ENCODE assay signal across 29 mouse cellular contexts in the genomic region with DNA sequence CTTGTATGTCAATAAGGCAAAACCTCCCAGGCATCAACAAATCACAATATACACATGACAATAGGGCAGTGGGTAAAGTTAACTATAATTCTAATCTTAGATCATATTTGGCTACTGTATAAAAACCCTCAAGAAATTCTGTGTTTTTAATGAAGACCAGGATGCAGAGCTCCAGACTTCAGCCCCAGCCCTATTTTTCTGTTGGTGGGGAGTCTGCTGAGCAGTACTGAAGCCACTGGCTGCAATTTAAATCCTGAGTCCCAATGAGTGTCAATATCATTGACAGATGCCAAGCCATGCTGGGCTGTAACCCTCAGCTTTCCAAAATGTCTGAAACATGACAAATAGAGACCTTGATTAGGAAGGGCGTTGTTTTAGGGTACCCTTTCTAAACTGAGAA.
DNase-seq lines count a peak whose midpoint lies in the region; ATAC-seq and TF ChIP-seq lines count a peak whose summit lies in the region.
"Had no signal": no experiment of that assay in that cellular context is flagged by ENCODE, and none has a peak within 500 bp of the region (broad histone marks: within the 10 kb centered on the region; RNA-seq: fewer than 3 reads in every experiment).

No protein-coding gene starts in this region.

- no peaks in the 10 kb centered on the region for H3K27me3 ChIP-seq in embryonic facial prominence, embryonic 11.5 days (ENCODE audit: control insufficient read depth, insufficient read depth, low read length)
- H3K27me3 ChIP-seq in embryonic facial prominence, embryonic 10.5 days (replicated peaks; ENCODE audit: low read depth, poor library complexity, severe bottlenecking) = no peaks in the 10 kb centered on the region
- no peaks in the 10 kb centered on the region for H3K27me3 ChIP-seq in limb, embryonic 14.5 days (ENCODE audit: control insufficient read depth, insufficient read depth, low read length)
- no peaks in the 10 kb centered on the region for H3K27me3 ChIP-seq in limb, embryonic 10.5 days (ENCODE audit: low read depth, poor library complexity, severe bottlenecking)
- no peaks in the 10 kb centered on the region for H3K27me3 ChIP-seq in forebrain, postnatal 0 days (ENCODE audit: insufficient read depth, low read length)
- no peaks in the 10 kb centered on the region; the same call in 1 of the 2 replicates for H3K27me3 ChIP-seq in cerebellum, adult 2 months (ENCODE audit: control insufficient read depth, insufficient read depth, low read length)
- H3K27me3 ChIP-seq: embryonic facial prominence, embryonic 12.5 days; forebrain, embryonic 15.5 days; limb, embryonic 15.5 days; liver, embryonic 13.5 days; midbrain, embryonic 15.5 days; neural tube, embryonic 15.5 days had no signal

- TF ChIP-seq POLR2A in limb, embryonic 14.5 days (IDR thresholded peaks at IDR 0.05; ENCODE audit: borderline replicate concordance, extremely low read depth, insufficient read depth, insufficient read length) = no peak
- no peak for TF ChIP-seq POLR2A in embryonic fibroblast, embryonic 13.5 days (IDR thresholded peaks at IDR 0.05; ENCODE audit: low read depth, low read length)
- no peak for TF ChIP-seq POLR2A in cerebellum, adult 2 months (IDR thresholded peaks at IDR 0.05; ENCODE audit: borderline replicate concordance, insufficient read depth, low read length)

- 59% methylated on average over 1 of the region's 1 CpGs for WGBS in embryonic facial prominence, embryonic 11.5 days
- WGBS in embryonic facial prominence, embryonic 10.5 days = 76% methylated on average over 1 of the region's 1 CpGs
- WGBS in limb, embryonic 14.5 days = 60% methylated on average over 1 of the region's 1 CpGs
- WGBS in limb, embryonic 10.5 days = 75% methylated on average over 1 of the region's 1 CpGs
- 77% methylated on average over 1 of the region's 1 CpGs for WGBS in forebrain, postnatal 0 days
- 45% methylated on average over 1 of the region's 1 CpGs for WGBS in cerebellum, adult 2 months

- H3K4me1 ChIP-seq in embryonic facial prominence, embryonic 11.5 days (ENCODE audit: control insufficient read depth, insufficient read depth, low read length) = no peaks in the 10 kb centered on the region
- peaks cover 12% of the 10 kb centered on the region; the same call in 1 of the 2 replicates for H3K4me1 ChIP-seq in embryonic facial prominence, embryonic 10.5 days
- 0 out of 2 replicates have a peak, but pooled peaks cover 2% of the 10 kb centered on the region for H3K4me1 ChIP-seq in limb, embryonic 14.5 days (ENCODE audit: control insufficient read depth, insufficient read depth, low read length)
- H3K4me1 ChIP-seq in limb, embryonic 10.5 days = no peaks in the 10 kb centered on the region
- H3K4me1 ChIP-seq in embryonic fibroblast, embryonic 13.5 days (ENCODE audit: control insufficient read depth, insufficient read depth, low read length) = no peaks in the 10 kb centered on the region
- H3K4me1 ChIP-seq in forebrain, postnatal 0 days (ENCODE audit: insufficient read depth) = no peaks in the 10 kb centered on the region
- H3K4me1 ChIP-seq in cerebellum, adult 2 months (ENCODE audit: control insufficient read depth, insufficient read depth, low read length) = no peaks in the 10 kb centered on the region
- H3K4me1 ChIP-seq: forebrain, embryonic 15.5 days; limb, embryonic 15.5 days; liver, embryonic 13.5 days; midbrain, embryonic 15.5 days; neural tube, embryonic 15.5 days had no signal

- H3K27ac ChIP-seq in embryonic facial prominence, embryonic 11.5 days (replicated peaks; ENCODE audit: low read depth, low read length) = no peak overlapping the region
- no peak overlapping the region for H3K27ac ChIP-seq in embryonic facial prominence, embryonic 10.5 days (replicated peaks)
- H3K27ac ChIP-seq in limb, embryonic 14.5 days (replicated peaks; ENCODE audit: low read depth, low read length) = no peak overlapping the region
- H3K27ac ChIP-seq in limb, embryonic 10.5 days = no peak overlapping the region
- H3K27ac ChIP-seq in embryonic fibroblast, embryonic 13.5 days (ENCODE audit: insufficient read depth, low read length) = peak overlapping the region; percentile 44; the same call in 1 of the 2 replicates
- no peak overlapping the region for H3K27ac ChIP-seq in forebrain, postnatal 0 days (ENCODE audit: low read depth, low read length)
- H3K27ac ChIP-seq in cerebellum, adult 2 months (ENCODE audit: insufficient read depth, low read length) = no peak overlapping the region
- H3K27ac ChIP-seq: forebrain, embryonic 15.5 days; hindbrain, embryonic 14.5 days; left cerebral cortex, adult 2 months; limb, embryonic 15.5 days; liver, embryonic 13.5 days; midbrain, embryonic 15.5 days; neural tube, embryonic 15.5 days had no signal

- no peak overlapping the region for H3K4me3 ChIP-seq in embryonic facial prominence, embryonic 11.5 days (ENCODE audit: low read depth, low read length)
- H3K4me3 ChIP-seq in embryonic facial prominence, embryonic 10.5 days = no peak overlapping the region
- no peak overlapping the region for H3K4me3 ChIP-seq in limb, embryonic 14.5 days (replicated peaks; ENCODE audit: low read length)
- H3K4me3 ChIP-seq in limb, embryonic 10.5 days = no peak overlapping the region
- no peak overlapping the region for H3K4me3 ChIP-seq in embryonic fibroblast, embryonic 13.5 days (ENCODE audit: insufficient read depth, low read length)
- no peak overlapping the region for H3K4me3 ChIP-seq in forebrain, postnatal 0 days (ENCODE audit: low read depth, low read length)
- no peak overlapping the region for H3K4me3 ChIP-seq in cerebellum, adult 2 months (replicated peaks; ENCODE audit: insufficient read depth, low read depth, low read length)
- H3K4me3 ChIP-seq: embryonic facial prominence, embryonic 12.5 days; forebrain, embryonic 15.5 days; left cerebral cortex, adult 2 months; limb, embryonic 15.5 days; liver, embryonic 13.5 days; midbrain, embryonic 15.5 days; neural tube, embryonic 15.5 days had no signal

- no peak overlapping the region for H3K9ac ChIP-seq in embryonic facial prominence, embryonic 11.5 days (replicated peaks; ENCODE audit: low read length)
- no peak overlapping the region for H3K9ac ChIP-seq in limb, embryonic 14.5 days (ENCODE audit: low read depth, low read length, severe bottlenecking)
- H3K9ac ChIP-seq in forebrain, postnatal 0 days = no peak overlapping the region
- H3K9ac ChIP-seq: embryonic facial prominence, embryonic 12.5 days; forebrain, embryonic 15.5 days; hindbrain, embryonic 14.5 days; limb, embryonic 15.5 days; liver, embryonic 13.5 days; midbrain, embryonic 15.5 days; neural tube, embryonic 15.5 days had no signal

- no peaks in the 10 kb centered on the region for H3K36me3 ChIP-seq in embryonic facial prominence, embryonic 11.5 days (replicated peaks; ENCODE audit: control insufficient read depth, insufficient read depth, low read depth, low read length)
- no peaks in the 10 kb centered on the region for H3K36me3 ChIP-seq in embryonic facial prominence, embryonic 10.5 days (replicated peaks)
- no peaks in the 10 kb centered on the region for H3K36me3 ChIP-seq in limb, embryonic 14.5 days (ENCODE audit: control insufficient read depth, insufficient read depth, low read length)
- no peaks in the 10 kb centered on the region for H3K36me3 ChIP-seq in limb, embryonic 10.5 days
- H3K36me3 ChIP-seq in forebrain, postnatal 0 days (ENCODE audit: insufficient read depth) = no peaks in the 10 kb centered on the region
- H3K36me3 ChIP-seq: embryonic facial prominence, embryonic 12.5 days; forebrain, embryonic 15.5 days; limb, embryonic 15.5 days; liver, embryonic 13.5 days; midbrain, embryonic 15.5 days; neural tube, embryonic 15.5 days had no signal

- no peak for TF ChIP-seq CTCF in embryonic fibroblast, embryonic 13.5 days (IDR thresholded peaks at IDR 0.05; ENCODE audit: borderline replicate concordance, insufficient read depth, low read length)
- no peak for TF ChIP-seq CTCF in forebrain, postnatal 0 days (IDR thresholded peaks at IDR 0.05; ENCODE audit: low read depth)
- no peak for TF ChIP-seq CTCF in cerebellum, adult 2 months (IDR thresholded peaks at IDR 0.05; ENCODE audit: borderline replicate concordance, insufficient read depth, low read depth, low read length)

- no peak overlapping the region for H3K4me2 ChIP-seq in embryonic facial prominence, embryonic 11.5 days (ENCODE audit: low read depth, low read length)
- no peak overlapping the region for H3K4me2 ChIP-seq in limb, embryonic 14.5 days (replicated peaks; ENCODE audit: low read depth, low read length, severe bottlenecking)
- H3K4me2 ChIP-seq in forebrain, postnatal 0 days (ENCODE audit: low read depth) = no peak overlapping the region
- H3K4me2 ChIP-seq: embryonic facial prominence, embryonic 12.5 days; forebrain, embryonic 15.5 days; heart, embryonic 11.5 days; hindbrain, embryonic 14.5 days; limb, embryonic 15.5 days; liver, embryonic 13.5 days; midbrain, embryonic 15.5 days; neural tube, embryonic 15.5 days had no signal

- ATAC-seq in embryonic facial prominence, embryonic 11.5 days (replicated peaks; ENCODE audit: insufficient number of reproducible peaks, low FRiP score, low TSS enrichment, low read depth) = no peak
- no peak for ATAC-seq in limb, embryonic 14.5 days (ENCODE audit: low FRiP score, low read depth)
- no peak for ATAC-seq in forebrain, postnatal 0 days
- ATAC-seq: forebrain, embryonic 15.5 days; intestine, postnatal 0 days; midbrain, embryonic 15.5 days had no signal

- DNase-seq in embryonic facial prominence, embryonic 11.5 days (ENCODE audit: low spot score) = peak; percentile 28
- no peak for DNase-seq in embryonic facial prominence, embryonic 10.5 days (ENCODE audit: low spot score)
- peak; percentile 6 for DNase-seq in limb, embryonic 14.5 days (ENCODE audit: low spot score)
- DNase-seq in limb, embryonic 10.5 days (ENCODE audit: low spot score) = no peak
- DNase-seq in forebrain, postnatal 0 days = no peak
- no peak for DNase-seq in cerebellum, adult 2 months
- DNase-seq: adrenal gland, postnatal 25 days; cerebellum, adult 11-12 months; cerebellum, postnatal 10 days; gastrocnemius, postnatal 25 days; heart, adult 18-20 months; kidney, adult 9 months; kidney, postnatal 14 days; liver, embryonic 13.5 days; lung, adult 2 months; lung, postnatal 14 days; right cerebral cortex, adult 18-20 months; spleen, adult 18-20 months; thymus, postnatal 25 days had no signal

- H3K9me3 ChIP-seq in embryonic facial prominence, embryonic 11.5 days (replicated peaks; ENCODE audit: control insufficient read depth, low read length) = no peaks in the 10 kb centered on the region
- no peaks in the 10 kb centered on the region for H3K9me3 ChIP-seq in embryonic facial prominence, embryonic 10.5 days
- no peaks in the 10 kb centered on the region for H3K9me3 ChIP-seq in limb, embryonic 14.5 days (ENCODE audit: control insufficient read depth, low read length)
- H3K9me3 ChIP-seq in limb, embryonic 10.5 days (replicated peaks) = no peaks in the 10 kb centered on the region
- no peaks in the 10 kb centered on the region for H3K9me3 ChIP-seq in forebrain, postnatal 0 days (ENCODE audit: low read length)
- H3K9me3 ChIP-seq: embryonic facial prominence, embryonic 12.5 days; forebrain, embryonic 15.5 days; limb, embryonic 15.5 days; midbrain, embryonic 15.5 days; neural tube, embryonic 15.5 days had no signal

Comparison
In these comparisons a context has a peak if more than half of its experiments do, and no peak if none do; other contexts are left out.
1. DNase-seq: peak in embryonic facial prominence, embryonic 11.5 days (single experiment) and limb, embryonic 14.5 days (single experiment); none in embryonic facial prominence, embryonic 10.5 days (single experiment), limb, embryonic 10.5 days (single experiment), forebrain, postnatal 0 days (single experiment) and cerebellum, adult 2 months (0 of 2).